Mouse (Mus musculus): ENCODE measurements around the gene D230025D16Rik. TPM values are rescaled to one million over a fixed set of nuclear protein-coding genes. Genes with fewer than 3 reads are reported as not detected.

Gene D230025D16Rik
- polyA plus RNA-seq, 1 experiment from 2014 or later: 35.7 TPM

DNA sequence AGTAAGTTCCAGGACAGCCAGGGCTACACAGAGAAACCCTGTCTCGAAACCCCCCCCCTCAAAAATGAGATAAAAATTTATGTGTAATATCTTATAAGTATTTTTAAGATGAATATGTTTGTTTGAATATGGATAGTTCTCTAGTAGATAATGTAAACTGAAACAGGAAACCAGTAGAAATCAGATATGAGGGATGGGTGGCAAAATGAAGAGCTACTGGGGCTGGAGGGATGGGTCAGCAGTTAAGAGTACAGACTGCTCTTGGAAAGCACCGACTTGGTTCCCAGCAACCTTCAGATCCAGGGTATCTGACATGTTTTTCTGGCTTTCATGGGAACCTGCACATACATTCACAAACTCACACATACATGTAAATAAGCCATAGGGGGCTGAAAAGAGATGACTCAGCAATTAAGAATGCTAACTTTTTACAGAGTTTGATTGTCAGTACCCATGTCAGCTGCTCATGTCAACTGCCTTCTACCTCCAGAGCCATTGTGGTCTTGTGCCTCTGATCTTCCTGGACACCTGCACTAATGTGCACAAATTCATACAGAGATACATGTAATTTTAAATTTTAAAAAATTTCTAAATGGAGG, 17.2 kb upstream of the D230025D16Rik start:
- ATAC-seq (ENCODE audit: low read depth): no peak
- H3K27me3 ChIP-seq (ENCODE audit: control insufficient read depth, insufficient read depth, low read length): no peaks in the 10 kb centered on the region
- H3K27ac ChIP-seq (ENCODE audit: low read depth, low read length): no peak overlapping the region
- no peaks in the 10 kb centered on the region for H3K4me1 ChIP-seq (ENCODE audit: control insufficient read depth, insufficient read depth, low read length)
- H3K4me3 ChIP-seq (ENCODE audit: low read depth, low read length): no peak overlapping the region
- WGBS: 100% methylated on average over 2 of the region's 2 CpGs
- H3K9ac ChIP-seq (replicated peaks; ENCODE audit: low read depth, low read length): no peak overlapping the region
- no peaks in the 10 kb centered on the region for H3K9me3 ChIP-seq (ENCODE audit: control insufficient read depth, low read length)
- no peaks in the 10 kb centered on the region for H3K36me3 ChIP-seq (ENCODE audit: control insufficient read depth, insufficient read depth, low read length)
- H3K4me2 ChIP-seq (ENCODE audit: low read depth, low read length): no peak overlapping the region

DNA sequence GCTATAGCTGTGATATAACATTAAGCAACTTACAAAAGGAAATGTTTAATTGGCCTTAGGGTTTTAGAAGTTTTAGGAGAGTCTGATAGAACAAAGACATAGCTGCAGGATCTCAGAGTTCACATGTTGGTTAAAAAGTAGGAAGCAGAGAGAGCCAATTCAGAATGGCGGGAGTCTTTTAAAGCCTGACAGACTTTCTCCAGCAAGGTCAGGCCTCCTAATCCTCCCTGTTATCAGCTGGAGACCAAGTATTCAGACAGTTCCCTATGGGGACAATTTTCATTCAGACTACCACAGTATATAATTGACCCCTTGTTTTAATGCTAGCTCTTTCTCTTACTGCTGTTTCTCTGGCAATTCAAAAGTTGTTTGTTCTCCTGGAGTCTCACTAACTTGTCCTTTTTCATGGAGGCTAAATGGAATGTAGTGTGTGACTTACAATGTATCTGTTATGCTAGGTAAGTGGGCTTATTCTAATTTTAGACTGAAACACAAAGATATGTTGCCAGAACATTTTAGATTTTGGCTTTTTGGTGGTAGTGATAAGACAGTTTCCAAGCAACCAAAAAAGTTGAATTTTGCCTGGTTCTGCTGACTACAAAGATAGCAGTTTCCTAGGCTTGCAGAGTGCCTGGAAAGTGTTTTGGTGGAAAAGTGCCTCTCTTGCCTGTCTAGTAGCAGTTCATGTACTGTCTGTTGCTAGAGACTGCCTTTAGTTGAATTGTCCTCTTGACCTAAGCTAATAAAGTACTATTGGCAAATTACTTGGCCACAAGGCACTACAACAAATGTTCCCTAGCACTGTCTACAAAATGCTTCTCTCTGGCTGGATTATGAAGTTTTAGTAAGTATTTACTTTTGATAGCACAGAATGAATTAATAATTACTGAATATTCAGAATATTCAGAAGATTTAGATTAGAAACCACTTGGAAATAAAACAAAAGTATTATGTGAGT, 15.5 kb upstream of the D230025D16Rik start:
- Histone ChIP-seq H3K36me3 (ENCODE audit: control insufficient read depth, insufficient read depth, low read length) (no peaks in the 10 kb centered on the region), H3K4me1 (ENCODE audit: control insufficient read depth, insufficient read depth, low read length) (no peaks in the 10 kb centered on the region), H3K9ac (replicated peaks; ENCODE audit: low read depth, low read length) (no peak overlapping the region), H3K4me3 (ENCODE audit: low read depth, low read length) (no peak overlapping the region), H3K27ac (ENCODE audit: low read depth, low read length) (no peak overlapping the region), H3K27me3 (ENCODE audit: control insufficient read depth, insufficient read depth, low read length) (no peaks in the 10 kb centered on the region), H3K9me3 (ENCODE audit: control insufficient read depth, low read length) (no peaks in the 10 kb centered on the region), H3K4me2 (ENCODE audit: low read depth, low read length) (no peak overlapping the region)
- WGBS: 67% methylated on average over 1 of the region's 1 CpGs
- no peak for ATAC-seq (ENCODE audit: low read depth)

- Histone ChIP-seq H3K36me3 (ENCODE audit: control insufficient read depth, insufficient read depth, low read length) (no peaks in the 10 kb centered on the region), H3K4me3 (ENCODE audit: low read depth, low read length) (no peak overlapping the region), H3K27ac (ENCODE audit: low read depth, low read length) (no peak overlapping the region), H3K4me2 (ENCODE audit: low read depth, low read length) (no peak overlapping the region), H3K9me3 (ENCODE audit: control insufficient read depth, low read length) (no peaks in the 10 kb centered on the region), H3K4me1 (ENCODE audit: control insufficient read depth, insufficient read depth, low read length) (no peaks in the 10 kb centered on the region), H3K27me3 (ENCODE audit: control insufficient read depth, insufficient read depth, low read length) (no peaks in the 10 kb centered on the region), H3K9ac (replicated peaks; ENCODE audit: low read depth, low read length) (no peak overlapping the region)
- no peak for ATAC-seq (ENCODE audit: low read depth)
- 88% methylated on average over 5 of the region's 5 CpGs for WGBS
These were observed 10.8 kb upstream of the D230025D16Rik start for GRCm38 (mm10) chr8:105214104-105214503.

DNA sequence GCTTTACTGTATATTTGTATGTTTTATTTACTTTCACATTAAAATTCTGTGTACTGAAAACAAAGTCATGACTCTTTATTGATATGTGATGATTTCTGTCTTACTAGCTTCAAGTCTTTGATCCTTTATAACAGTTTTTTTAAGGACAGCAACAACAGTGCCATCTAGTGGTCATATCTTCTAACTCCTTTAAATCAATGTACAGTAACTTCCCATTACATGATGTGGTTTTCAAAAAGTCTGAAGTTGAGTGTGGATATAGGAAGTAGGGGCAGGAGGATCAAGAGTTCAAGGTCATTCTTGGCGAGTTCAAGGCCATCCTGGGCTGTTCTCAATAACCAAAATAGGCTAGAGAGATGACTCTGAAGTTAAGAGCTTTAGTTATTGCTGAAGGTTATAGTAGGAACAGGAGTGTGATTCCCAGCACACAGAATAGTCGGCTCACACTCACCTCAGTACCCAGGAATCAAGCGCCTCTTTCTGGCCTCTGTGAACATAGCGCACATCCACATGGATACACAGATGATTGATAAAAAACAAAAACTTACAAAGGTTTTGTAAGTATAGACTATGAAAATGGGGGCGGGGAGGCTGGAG, 6.9 kb upstream of the D230025D16Rik start:
- Histone ChIP-seq H3K27ac (ENCODE audit: low read depth, low read length) (no peak overlapping the region), H3K27me3 (ENCODE audit: control insufficient read depth, insufficient read depth, low read length) (no peaks in the 10 kb centered on the region), H3K4me3 (ENCODE audit: low read depth, low read length) (no peak overlapping the region), H3K4me2 (ENCODE audit: low read depth, low read length) (no peak overlapping the region), H3K9me3 (ENCODE audit: control insufficient read depth, low read length) (no peaks in the 10 kb centered on the region), H3K9ac (replicated peaks; ENCODE audit: low read depth, low read length) (no peak overlapping the region), H3K36me3 (ENCODE audit: control insufficient read depth, insufficient read depth, low read length) (no peaks in the 10 kb centered on the region), H3K4me1 (ENCODE audit: control insufficient read depth, insufficient read depth, low read length) (no peaks in the 10 kb centered on the region)
- WGBS: 82% methylated on average over 5 of the region's 5 CpGs
- ATAC-seq (ENCODE audit: low read depth): peak; percentile 34; the same call in 1 of the 2 replicates

DNA sequence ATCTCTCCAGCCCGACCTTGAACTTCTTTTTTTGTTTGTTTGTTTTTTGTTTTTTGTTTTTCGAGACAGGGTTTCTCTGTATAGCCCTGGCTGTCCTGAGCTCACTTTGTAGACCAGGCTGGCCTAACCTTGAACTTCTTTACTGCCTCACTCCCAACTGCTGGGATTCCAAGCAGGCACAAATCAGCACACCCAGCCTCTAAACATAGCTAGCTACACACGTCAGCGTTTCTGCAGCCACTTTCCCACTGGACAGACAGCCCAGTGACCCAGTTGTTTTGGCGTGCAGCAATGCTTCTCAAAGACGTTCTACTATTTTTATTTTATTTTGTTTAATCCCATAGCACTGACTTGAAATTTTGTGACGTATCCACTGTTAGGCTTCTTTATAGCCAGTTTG, 1.1 kb upstream of the D230025D16Rik start:
- Histone ChIP-seq H3K27me3 (ENCODE audit: control insufficient read depth, insufficient read depth, low read length) (no peaks in the 10 kb centered on the region), H3K4me1 (ENCODE audit: control insufficient read depth, insufficient read depth, low read length) (peaks cover 14% of the 10 kb centered on the region), H3K9me3 (ENCODE audit: control insufficient read depth, low read length) (no peaks in the 10 kb centered on the region), H3K4me3 (ENCODE audit: low read depth, low read length) (peak overlapping the region; percentile 80; the same call in 1 of the 2 replicates), H3K36me3 (ENCODE audit: control insufficient read depth, insufficient read depth, low read length) (no peaks in the 10 kb centered on the region), H3K4me2 (ENCODE audit: low read depth, low read length) (peak overlapping the region; percentile 63; the same call in 1 of the 2 replicates), H3K9ac (replicated peaks; ENCODE audit: low read depth, low read length) (no peak overlapping the region), H3K27ac (ENCODE audit: low read depth, low read length) (peak overlapping the region; percentile 65; the same call in 1 of the 2 replicates)
- WGBS: 79% methylated on average over 7 of the region's 7 CpGs
- ATAC-seq (ENCODE audit: low read depth): no peak

- Histone ChIP-seq H3K36me3 (ENCODE audit: control insufficient read depth, insufficient read depth, low read length) (no peaks in the 10 kb centered on the region), H3K9me3 (ENCODE audit: control insufficient read depth, low read length) (no peaks in the 10 kb centered on the region), H3K4me3 (ENCODE audit: low read depth, low read length) (peak overlapping the region; percentile 80), H3K27ac (ENCODE audit: low read depth, low read length) (peak overlapping the region; percentile 73), H3K4me1 (ENCODE audit: control insufficient read depth, insufficient read depth, low read length) (peaks cover 14% of the 10 kb centered on the region), H3K27me3 (ENCODE audit: control insufficient read depth, insufficient read depth, low read length) (no peaks in the 10 kb centered on the region), H3K4me2 (ENCODE audit: low read depth, low read length) (peak overlapping the region; percentile 63), H3K9ac (replicated peaks; ENCODE audit: low read depth, low read length) (peak overlapping the region; percentile 81)
- under 1% methylated on average over 27 of the region's 27 CpGs for WGBS
- no peak for ATAC-seq (ENCODE audit: low read depth)
These were observed 288 bp downstream of the D230025D16Rik start for GRCm38 (mm10) chr8:105225272-105225593.

GRCm38 (mm10) chr8:105225917-105226316, 972 bp downstream of the D230025D16Rik start:
- Histone ChIP-seq H3K27me3 (ENCODE audit: control insufficient read depth, insufficient read depth, low read length) (no peaks in the 10 kb centered on the region), H3K9me3 (ENCODE audit: control insufficient read depth, low read length) (no peaks in the 10 kb centered on the region), H3K27ac (ENCODE audit: low read depth, low read length) (no peak overlapping the region), H3K36me3 (ENCODE audit: control insufficient read depth, insufficient read depth, low read length) (no peaks in the 10 kb centered on the region), H3K9ac (replicated peaks; ENCODE audit: low read depth, low read length) (0 out of 2 replicates have a peak overlapping the region, but pooled peaks have one; percentile 17), H3K4me2 (ENCODE audit: low read depth, low read length) (peak overlapping the region; percentile 63), H3K4me1 (ENCODE audit: control insufficient read depth, insufficient read depth, low read length) (peaks cover 14% of the 10 kb centered on the region), H3K4me3 (ENCODE audit: low read depth, low read length) (peak overlapping the region; percentile 80)
- no peak for ATAC-seq (ENCODE audit: low read depth)
- WGBS: 27% methylated on average over 6 of the region's 6 CpGs

GRCm38 (mm10) chr8:105231503-105232320, 6.8 kb downstream of the D230025D16Rik start:
- Histone ChIP-seq H3K9me3 (ENCODE audit: control insufficient read depth, low read length) (no peaks in the 10 kb centered on the region), H3K4me2 (ENCODE audit: low read depth, low read length) (no peak overlapping the region)
- no peak for ATAC-seq (ENCODE audit: low read depth)

More at GRCm38 (mm10) chr8:105231503-105232320, 6.8 kb downstream of the D230025D16Rik start:
- 88% methylated on average over 12 of the region's 12 CpGs for WGBS
- no peaks in the 10 kb centered on the region for H3K4me1 ChIP-seq (ENCODE audit: control insufficient read depth, insufficient read depth, low read length)
- H3K27me3 ChIP-seq (ENCODE audit: control insufficient read depth, insufficient read depth, low read length): no peaks in the 10 kb centered on the region
- no peak overlapping the region for H3K27ac ChIP-seq (ENCODE audit: low read depth, low read length)
- H3K9ac ChIP-seq (replicated peaks; ENCODE audit: low read depth, low read length): no peak overlapping the region
- H3K36me3 ChIP-seq (ENCODE audit: control insufficient read depth, insufficient read depth, low read length): 0 out of 2 replicates have a peak, but pooled peaks cover 2% of the 10 kb centered on the region
- H3K4me3 ChIP-seq (ENCODE audit: low read depth, low read length): no peak overlapping the region

All from neural tube, embryonic 14.5 days (tissue).